Mouse (Mus musculus) liver, embryonic 14.5 days (tissue): ENCODE measurements around the gene Myom3. TPM values are rescaled to one million over a fixed set of nuclear protein-coding genes. Genes with fewer than 3 reads are reported as not detected.
"Not testable (repeated sequence)": the region's sequence is repeated elsewhere in the genome, so short reads cannot be mapped to it uniquely, and the experiment has no call there.

ENCODE experiments used
- ATAC-seq: fragments of 200-750 bp; cut with Nextera tagmentation; 2 replicates; pipeline ENCODE4 v1.8.0; 2017; ENCODE audit warnings: moderate number of reproducible peaks, mild to moderate bottlenecking, moderate library complexity; ENCODE audit not compliant: insufficient read depth
- DNase-seq, 3 experiments: peaks; one replicate each; pipeline ENCODE4 v3.0.0-alpha.2; 2012 to 2013; ENCODE audit warnings: low read depth in 3 of 3, low spot score in 3 of 3
- H3K27ac ChIP-seq: fragments of 300-500 bp; sonication (generic); 2 replicates; pipeline ENCODE4 v1.5.1; 2014; ENCODE audit warnings: moderate library complexity, mild to moderate bottlenecking, control low read depth, inconsistent platforms
- H3K27me3 ChIP-seq: fragments of 300-500 bp; sonication (generic); 2 replicates; pipeline ENCODE4 v1.6.1; 2014; ENCODE audit warnings: mild to moderate bottlenecking, low read length, moderate library complexity; ENCODE audit not compliant: control insufficient read depth, insufficient read depth
- H3K36me3 ChIP-seq: fragments of 300-500 bp; sonication (generic); replicated peaks from 2 replicates; pipeline ENCODE4 v1.6.1; 2014; ENCODE audit warnings: low read depth; ENCODE audit not compliant: control insufficient read depth, insufficient read depth
- H3K4me1 ChIP-seq, 2 experiments: fragments of 200-500 bp in 1 of 2; fragments of 300-500 bp in 1 of 2; sonication (generic) in 1 of 2; replicated peaks; 2 replicates each; pipeline ENCODE4 v1.6.1; 2012 to 2014; ENCODE audit warnings: antibody characterized with exemption in 1 of 2, inconsistent platforms in 1 of 2, low read length in 1 of 2; ENCODE audit not compliant: control insufficient read depth in 2 of 2, insufficient read depth in 2 of 2
- H3K4me2 ChIP-seq: fragments of 300-500 bp; sonication (generic); 2 replicates; pipeline ENCODE4 v1.6.1; 2014; ENCODE audit warnings: low read depth, mild to moderate bottlenecking, control low read depth, moderate library complexity
- H3K4me3 ChIP-seq, 2 experiments: fragments of 200-500 bp in 1 of 2; fragments of 300-500 bp in 1 of 2; sonication (generic) in 1 of 2; 2 replicates each; pipeline ENCODE4 v1.5.1; 2012 to 2014; ENCODE audit warnings: low read depth in 2 of 2, low read length in 2 of 2, mild to moderate bottlenecking in 2 of 2, control low read depth in 1 of 2, inconsistent platforms in 1 of 2, moderate library complexity in 1 of 2; ENCODE audit not compliant: insufficient read depth in 1 of 2
- H3K9ac ChIP-seq: fragments of 300-500 bp; sonication (generic); replicated peaks from 2 replicates; pipeline ENCODE4 v1.6.1; 2014; ENCODE audit warnings: mild to moderate bottlenecking, control low read depth, moderate library complexity
- H3K9me3 ChIP-seq: fragments of 300-500 bp; sonication (generic); 2 replicates; pipeline ENCODE4 v1.6.1; 2016; ENCODE audit warnings: low read length, mixed read lengths; ENCODE audit not compliant: control insufficient read depth
- CTCF ChIP-seq: IDR thresholded peaks from 2 replicates; pipeline ENCODE4 v1.5.1; 2016; ENCODE audit warnings: antibody characterized with exemption, low read depth, control low read depth
- EP300 ChIP-seq: IDR thresholded peaks from 2 replicates; pipeline ENCODE4 v1.6.1; 2016; ENCODE audit warnings: antibody characterized with exemption, low read depth
- WGBS: fragments of 180-500 bp; shearing (Covaris S2); extraction: QIAGEN DNeasy Blood & Tissue Kit; methylation state at CpG from one replicate; pipeline ENCODE4 v1.1.7; 2014; ENCODE audit not compliant: insufficient replicate concordance; 5-methylcytosine and 5-hydroxymethylcytosine counted together
- polyA plus RNA-seq, 2 experiments: library from polyadenylated mRNA; depleted of rRNA in 1 of 2; stranded (reverse) in 1 of 2; unstranded in 1 of 2; fragments of >200 nt; fragmentation: Nextera tagmentation in 1 of 2; extraction: Ambion mirVana in 1 of 2; gene quantifications; 2 replicates each; pipeline versions ENCODE4 v1.2.1 to v1.2.3; 2012 to 2014

The Myom3 gene
- polyA plus RNA-seq (2012; rRNA removed): 0.03 and 0.06 TPM in 2 replicates
- polyA plus RNA-seq (2014; fragmentation: Nextera tagmentation; extraction: Ambion mirVana): 0.04 TPM in 1 of 2 replicates, not detected in the other

DNA sequence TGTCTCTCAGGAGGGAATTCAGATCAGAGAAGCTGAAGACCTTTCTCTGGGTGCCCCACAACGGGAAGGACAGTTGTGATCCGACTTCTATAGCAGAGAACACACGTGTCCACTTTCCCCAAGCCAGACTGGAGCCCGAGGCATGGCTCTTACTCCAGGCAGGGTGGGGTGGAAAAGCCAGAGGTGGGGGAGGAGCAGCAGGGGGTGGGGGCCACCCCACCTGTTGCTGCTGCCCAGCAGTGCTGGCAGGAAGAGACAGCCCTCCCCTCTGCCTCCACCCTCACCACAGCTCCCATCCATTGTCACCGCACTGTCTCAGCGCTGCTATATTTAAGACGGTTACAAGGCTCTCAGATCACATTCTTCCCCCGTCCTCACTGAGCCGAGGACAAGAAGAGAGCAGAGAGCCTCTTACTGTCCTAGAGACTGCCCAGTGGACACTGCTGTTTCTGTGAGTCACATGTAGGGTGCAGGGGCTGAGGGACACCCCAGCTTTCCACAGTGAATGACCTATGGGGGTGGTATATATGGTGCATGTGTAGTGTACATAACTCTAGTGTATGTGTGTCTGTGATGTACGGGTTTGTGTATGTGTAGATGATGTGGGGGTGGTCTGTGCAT lies at the start of gene Myom3:
Myom3 (plus strand) TSS at position 360 of the 621 bp plus-strand sequence.
- Histone ChIP-seq H3K27me3 (no peaks in the 10 kb centered on the region), H3K4me2 (no peak within 1 kb of the TSS), H3K9me3 (no peaks in the 10 kb centered on the region), H3K27ac (no peak within 1 kb of the TSS), H3K4me1 (no peaks in the 10 kb centered on the region; a peak in 1 of 4 replicates), H3K4me3 (no peak within 1 kb of the TSS), H3K9ac (no peak within 1 kb of the TSS), H3K36me3 (no peaks in the 10 kb centered on the region)
- DNase-seq (no peak), ATAC-seq (no peak)
- no peak for TF ChIP-seq EP300
- no peak for TF ChIP-seq CTCF
- WGBS: 44% methylated on average over 10 of the region's 10 CpGs

DNA sequence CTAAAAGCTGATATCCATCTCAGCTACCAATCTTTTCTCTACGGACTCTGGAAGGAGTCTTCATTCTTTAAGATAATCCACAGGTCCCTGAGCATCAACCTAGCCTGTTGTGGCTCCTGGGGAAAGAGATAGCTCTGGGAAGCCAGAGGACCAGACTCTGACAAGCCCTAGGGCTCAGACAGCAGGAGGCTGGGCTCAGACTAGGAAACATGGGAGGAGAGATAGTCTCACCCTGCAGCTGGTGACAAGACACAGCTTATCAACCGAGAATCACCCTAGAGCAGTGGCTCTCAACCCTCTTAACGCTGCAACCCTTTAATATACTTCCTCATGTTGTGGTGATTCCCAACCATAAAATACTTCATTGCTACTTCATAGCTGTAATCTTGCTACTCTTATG lies 49.1 kb upstream of the Myom3 start:
- DNase-seq (no peak), ATAC-seq (peak; percentile 56; the same call in 1 of the 2 replicates)
- peaks cover 0 to 3% of the 10 kb centered on the region in 2 experiments; a peak in 2 of 4 replicates for H3K4me1 ChIP-seq
- H3K4me3 ChIP-seq: no peak overlapping the region
- H3K9ac ChIP-seq: no peak overlapping the region
- H3K4me2 ChIP-seq: no peak overlapping the region
- no peak overlapping the region for H3K27ac ChIP-seq
- WGBS: 9% methylated on average over 3 of the region's 3 CpGs
- H3K27me3 ChIP-seq: no peaks in the 10 kb centered on the region
- no peaks in the 10 kb centered on the region for H3K36me3 ChIP-seq
- H3K9me3 ChIP-seq: no peaks in the 10 kb centered on the region
- no peak for TF ChIP-seq CTCF
- peak; percentile 34; the same call in 1 of the 2 replicates for TF ChIP-seq EP300

DNA sequence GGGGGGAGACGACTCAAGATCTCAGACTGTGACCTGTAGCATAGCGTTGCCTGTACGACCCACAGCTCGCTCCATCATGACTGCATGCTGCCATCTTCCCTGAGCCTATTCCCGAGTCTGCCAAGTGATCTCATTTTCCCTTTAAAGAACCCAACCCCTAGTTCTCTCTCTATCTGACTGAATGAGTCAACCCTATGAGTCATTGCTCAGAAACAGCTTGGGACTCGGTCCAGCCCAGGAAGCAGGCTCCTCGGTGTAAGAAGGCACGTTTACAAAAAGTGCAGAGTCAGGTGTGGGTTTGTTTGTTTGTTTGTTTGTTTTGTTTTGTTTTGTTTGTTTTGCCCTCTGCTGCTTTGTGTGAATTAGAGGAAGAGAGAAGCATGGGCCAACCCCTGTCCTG lies 44.7 kb upstream of the Myom3 start:
- no peak overlapping the region for H3K4me2 ChIP-seq
- H3K9me3 ChIP-seq: no peaks in the 10 kb centered on the region
- ATAC-seq (no peak), DNase-seq (no peak)
- H3K27me3 ChIP-seq: no peaks in the 10 kb centered on the region
- H3K4me1 ChIP-seq: peaks cover 0 to 3% of the 10 kb centered on the region in 2 experiments; a peak in 2 of 4 replicates
- no peak overlapping the region for H3K27ac ChIP-seq
- no peaks in the 10 kb centered on the region for H3K36me3 ChIP-seq
- H3K4me3 ChIP-seq: no peak overlapping the region
- TF ChIP-seq CTCF (no peak), EP300 (no peak)
- 54% methylated on average over 8 of the region's 8 CpGs for WGBS
- no peak overlapping the region for H3K9ac ChIP-seq

DNA sequence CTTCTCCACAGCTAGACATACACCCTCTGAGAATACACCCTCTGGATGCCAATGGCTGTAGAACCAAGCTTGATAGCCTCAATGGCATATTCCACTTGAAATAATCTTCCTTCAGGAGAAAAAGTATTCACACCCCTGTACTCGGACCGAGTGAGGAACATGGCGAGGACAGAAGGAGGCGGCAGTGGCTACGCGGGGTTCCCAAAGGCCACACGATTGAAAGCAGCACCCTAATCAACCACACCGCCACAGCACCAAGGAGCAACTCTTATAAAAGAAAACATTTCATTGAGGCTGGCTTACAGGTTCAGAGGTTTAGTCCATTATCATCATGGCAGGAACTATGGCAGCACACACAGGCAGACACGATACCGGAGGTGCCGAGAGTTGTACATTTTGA lies 43.1 kb upstream of the Myom3 start:
- not testable (repeated sequence) for H3K9me3 ChIP-seq, DNase-seq, H3K4me3 ChIP-seq, H3K36me3 ChIP-seq, H3K4me1 ChIP-seq, H3K27ac ChIP-seq, ATAC-seq, H3K9ac ChIP-seq, H3K4me2 ChIP-seq, H3K27me3 ChIP-seq
- 88% methylated on average over 11 of the region's 11 CpGs for whole genome bisulfite sequencing

DNA sequence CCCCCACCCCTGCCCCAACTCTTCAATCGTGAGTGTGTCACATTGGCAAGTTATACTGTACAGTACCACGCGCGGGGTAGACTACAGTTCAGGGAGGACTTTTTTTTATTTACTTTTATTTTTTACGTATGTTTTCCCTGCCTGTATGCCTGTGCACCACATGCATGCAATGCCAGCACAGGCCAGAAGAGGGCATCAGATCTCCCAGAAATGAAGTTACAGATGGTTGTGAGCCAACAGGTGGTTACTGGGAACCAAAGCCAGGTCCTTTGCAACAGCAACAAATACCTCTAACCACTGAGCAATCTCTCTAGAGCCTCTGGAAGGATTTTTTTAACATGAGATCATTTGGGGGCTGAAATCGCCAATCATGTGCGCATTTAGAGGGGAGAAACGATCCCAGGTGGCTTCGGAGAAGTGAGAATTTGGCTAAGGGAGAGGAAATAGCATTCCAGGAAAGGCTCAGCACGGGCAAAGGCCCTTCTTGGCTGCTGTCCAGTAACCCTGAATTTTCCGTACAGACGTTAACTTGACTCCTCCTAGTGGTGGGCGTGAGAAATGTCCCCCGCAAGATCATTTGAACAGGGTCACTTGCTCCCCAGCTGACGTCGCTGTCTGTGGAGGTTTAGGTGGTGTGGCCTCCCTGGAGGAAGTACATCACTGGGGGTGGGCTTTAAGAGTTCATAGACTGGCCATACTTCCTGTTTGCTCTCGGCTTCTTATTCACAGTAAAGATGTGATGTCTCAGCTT lies 36.8 kb upstream of the Myom3 start:
- Histone ChIP-seq H3K4me3 (no peak overlapping the region), H3K9ac (no peak overlapping the region), H3K4me1 (peaks cover 0 to 5% of the 10 kb centered on the region in 2 experiments; a peak in 3 of 4 replicates), H3K36me3 (no peaks in the 10 kb centered on the region), H3K4me2 (no peak overlapping the region), H3K27ac (no peak overlapping the region), H3K27me3 (no peaks in the 10 kb centered on the region), H3K9me3 (no peaks in the 10 kb centered on the region)
- no peak for DNase-seq
- no peak for ATAC-seq
- peak; percentile 59 for TF ChIP-seq CTCF
- TF ChIP-seq EP300: no peak
- 69% methylated on average over 17 of the region's 17 CpGs for WGBS
